Mouse (Mus musculus): Measurements from ENCODE around the gene Pnpla2. TPM values are rescaled to one million over a fixed set of nuclear protein-coding genes. Genes with fewer than 3 reads are reported as not detected.

The Pnpla2 gene
- polyA plus RNA-seq, 1 experiment from 2014 or later, result 19.2 TPM

GRCm38 (mm10) chr7:141457986-141458660 lies 3.1 kb downstream of the Pnpla2 start:
- ATAC-seq, result no peak
- Histone ChIP-seq H3K27me3 (peaks cover 44% of the 10 kb centered on the region), H3K36me3 (peaks cover 13% of the 10 kb centered on the region), H3K27ac (no peak overlapping the region), H3K9ac (replicated peaks) (no peak overlapping the region), H3K4me3 (replicated peaks) (no peak overlapping the region), H3K4me2 (replicated peaks) (no peak overlapping the region), H3K4me1 (replicated peaks) (peaks cover 27% of the 10 kb centered on the region), H3K9me3 (no peaks in the 10 kb centered on the region)
- 73% methylated on average over 15 of the region's 15 CpGs for WGBS

- peaks cover 49% of the 10 kb centered on the region for H3K27me3 ChIP-seq
- H3K9ac ChIP-seq (replicated peaks), result no peak overlapping the region
- H3K36me3 ChIP-seq, result peaks cover 13% of the 10 kb centered on the region
- no peaks in the 10 kb centered on the region for H3K9me3 ChIP-seq
- ATAC-seq, result no peak
- no peak overlapping the region for H3K4me2 ChIP-seq (replicated peaks)
- no peak overlapping the region for H3K4me3 ChIP-seq (replicated peaks)
- WGBS, result 89% methylated on average over 11 of the region's 11 CpGs
- H3K4me1 ChIP-seq (replicated peaks), result peaks cover 27% of the 10 kb centered on the region
- H3K27ac ChIP-seq, result no peak overlapping the region
Measured at GRCm38 (mm10) chr7:141458661-141459060, 3.7 kb downstream of the Pnpla2 start.

GRCm38 (mm10) chr7:141459301-141459711 lies 4.3 kb downstream of the Pnpla2 start:
- H3K27me3 ChIP-seq, result peaks cover 55% of the 10 kb centered on the region
- H3K27ac ChIP-seq, result no peak overlapping the region
- peaks cover 27% of the 10 kb centered on the region for H3K4me1 ChIP-seq (replicated peaks)
- no peak overlapping the region for H3K4me2 ChIP-seq (replicated peaks)
- no peak for ATAC-seq
- no peak overlapping the region for H3K9ac ChIP-seq (replicated peaks)
- WGBS, result 91% methylated on average over 17 of the region's 17 CpGs
- no peak overlapping the region for H3K4me3 ChIP-seq (replicated peaks)
- no peaks in the 10 kb centered on the region for H3K9me3 ChIP-seq
- peaks cover 13% of the 10 kb centered on the region for H3K36me3 ChIP-seq

GRCm38 (mm10) chr7:141460001-141460390 lies 5.0 kb downstream of the Pnpla2 start:
- ATAC-seq, result no peak
- 77% methylated on average over 5 of the region's 5 CpGs for WGBS
- Histone ChIP-seq H3K27me3 (peaks cover 62% of the 10 kb centered on the region), H3K27ac (no peak overlapping the region), H3K9me3 (no peaks in the 10 kb centered on the region), H3K36me3 (peaks cover 13% of the 10 kb centered on the region), H3K9ac (replicated peaks) (no peak overlapping the region), H3K4me2 (replicated peaks) (no peak overlapping the region), H3K4me1 (replicated peaks) (peaks cover 27% of the 10 kb centered on the region), H3K4me3 (replicated peaks) (no peak overlapping the region)

- Histone ChIP-seq H3K4me2 (replicated peaks) (peak within 1 kb of the TSS; percentile 61), H3K4me1 (replicated peaks) (peaks cover 25% of the 10 kb centered on the region), H3K27me3 (peaks cover 68% of the 10 kb centered on the region), H3K4me3 (replicated peaks) (peak within 1 kb of the TSS; percentile 36), H3K36me3 (peaks cover 13% of the 10 kb centered on the region), H3K9me3 (no peaks in the 10 kb centered on the region), H3K27ac (no peak within 1 kb of the TSS), H3K9ac (replicated peaks) (peak within 1 kb of the TSS; percentile 59)
- WGBS, result 78% methylated on average over 15 of the region's 15 CpGs
- ATAC-seq, result no peak
Measured at GRCm38 (mm10) chr7:141460391-141461113, 5.6 kb downstream of the Pnpla2 start, which contains the start of gene Cracr2b. Gene Cracr2b, plus strand, starts transcription at chr7:141461094.

GRCm38 (mm10) chr7:141461521-141462332 lies 6.7 kb downstream of the Pnpla2 start:
- peak overlapping the region; percentile 36 for H3K4me3 ChIP-seq (replicated peaks)
- ATAC-seq, result no peak
- no peak overlapping the region for H3K27ac ChIP-seq
- H3K9ac ChIP-seq (replicated peaks), result peak overlapping the region; percentile 59
- no peaks in the 10 kb centered on the region for H3K9me3 ChIP-seq
- peak overlapping the region; percentile 61 for H3K4me2 ChIP-seq (replicated peaks)
- peaks cover 13% of the 10 kb centered on the region for H3K36me3 ChIP-seq
- 2% methylated on average over 59 of the region's 59 CpGs for WGBS
- peaks cover 17% of the 10 kb centered on the region for H3K4me1 ChIP-seq (replicated peaks)
- peaks cover 80% of the 10 kb centered on the region for H3K27me3 ChIP-seq

GRCm38 (mm10) chr7:141462333-141462821 lies 7.4 kb downstream of the Pnpla2 start:
- H3K9ac ChIP-seq (replicated peaks), result peak overlapping the region; percentile 59
- WGBS, result 21% methylated on average over 5 of the region's 5 CpGs
- peak overlapping the region; percentile 36 for H3K4me3 ChIP-seq (replicated peaks)
- peaks cover 13% of the 10 kb centered on the region for H3K36me3 ChIP-seq
- no peaks in the 10 kb centered on the region for H3K9me3 ChIP-seq
- H3K27ac ChIP-seq, result no peak overlapping the region
- peaks cover 24% of the 10 kb centered on the region for H3K4me1 ChIP-seq (replicated peaks)
- H3K27me3 ChIP-seq, result peaks cover 84% of the 10 kb centered on the region
- no peak for ATAC-seq
- peak overlapping the region; percentile 61 for H3K4me2 ChIP-seq (replicated peaks)

GRCm38 (mm10) chr7:141463824-141464602 lies 9.0 kb downstream of the Pnpla2 start:
- 0 out of 2 replicates have a peak overlapping the region, but pooled peaks have one; percentile 36 for H3K4me2 ChIP-seq (replicated peaks)
- peaks cover 11% of the 10 kb centered on the region for H3K36me3 ChIP-seq
- peak overlapping the region; percentile 16; the same call in 1 of the 2 replicates for H3K4me3 ChIP-seq (replicated peaks)
- H3K4me1 ChIP-seq (replicated peaks), result peaks cover 37% of the 10 kb centered on the region
- no peak overlapping the region; the same call in 1 of the 2 replicates for H3K9ac ChIP-seq (replicated peaks)
- peaks cover 82% of the 10 kb centered on the region for H3K27me3 ChIP-seq
- WGBS, result 14% methylated on average over 12 of the region's 12 CpGs
- no peak overlapping the region for H3K27ac ChIP-seq
- no peaks in the 10 kb centered on the region for H3K9me3 ChIP-seq
- ATAC-seq, result no peak

GRCm38 (mm10) chr7:141464603-141465201 lies 9.7 kb downstream of the Pnpla2 start:
- WGBS, result 3% methylated on average over 37 of the region's 38 CpGs
- peak overlapping the region; percentile 16 for H3K4me3 ChIP-seq (replicated peaks)

GRCm38 (mm10) chr7:141465388-141466044 lies 10.5 kb downstream of the Pnpla2 start:
- WGBS, result 38% methylated on average over 10 of the region's 10 CpGs
- Histone ChIP-seq H3K4me1 (replicated peaks) (peaks cover 51% of the 10 kb centered on the region), H3K9ac (replicated peaks) (0 out of 2 replicates have a peak overlapping the region, but pooled peaks have one; percentile 28), H3K27ac (no peak overlapping the region), H3K27me3 (peaks cover 66% of the 10 kb centered on the region), H3K36me3 (peaks cover 8% of the 10 kb centered on the region), H3K4me2 (replicated peaks) (no peak overlapping the region), H3K4me3 (replicated peaks) (no peak overlapping the region), H3K9me3 (no peaks in the 10 kb centered on the region)
- no peak for ATAC-seq

More at GRCm38 (mm10) chr7:141464603-141465201, 9.7 kb downstream of the Pnpla2 start:
- Histone ChIP-seq H3K9ac (replicated peaks) (no peak overlapping the region; the same call in 1 of the 2 replicates), H3K27ac (no peak overlapping the region), H3K4me2 (replicated peaks) (peak overlapping the region; percentile 36; the same call in 1 of the 2 replicates), H3K27me3 (peaks cover 75% of the 10 kb centered on the region), H3K9me3 (no peaks in the 10 kb centered on the region), H3K36me3 (peaks cover 4% of the 10 kb centered on the region), H3K4me1 (replicated peaks) (peaks cover 44% of the 10 kb centered on the region)
- no peak for ATAC-seq

Data from midbrain, embryonic 13.5 days (tissue).